Mouse (Mus musculus): ENCODE measurements around the gene BC051019. TPM values are rescaled to one million over a fixed set of nuclear protein-coding genes. Genes with fewer than 3 reads are reported as not detected.

Gene BC051019
- polyA plus RNA-seq, 1 experiment from 2014 or later = not detected

GRCm38 (mm10) chr7:109680879-109681278 lies 42.8 kb downstream of the BC051019 start:
- no peak overlapping the region for H3K9ac ChIP-seq (ENCODE audit: low read length)
- no peaks in the 10 kb centered on the region; the same call in 1 of the 2 replicates for H3K4me1 ChIP-seq (replicated peaks; ENCODE audit: control insufficient read depth, insufficient read depth, low read length)
- no peak for ATAC-seq (replicated peaks; ENCODE audit: low FRiP score, low TSS enrichment, low read depth)
- no peak for DNase-seq (ENCODE audit: low spot score)
- H3K36me3 ChIP-seq (ENCODE audit: control insufficient read depth, insufficient read depth, low read length) = no peaks in the 10 kb centered on the region
- no peaks in the 10 kb centered on the region for H3K27me3 ChIP-seq (replicated peaks; ENCODE audit: control insufficient read depth, insufficient read depth, low read length)
- no peak overlapping the region for H3K4me2 ChIP-seq (ENCODE audit: low read length)
- no peaks in the 10 kb centered on the region for H3K9me3 ChIP-seq (ENCODE audit: control insufficient read depth, low read length)
- no peak overlapping the region for H3K27ac ChIP-seq (ENCODE audit: low read depth)
- 95% methylated on average over 1 of the region's 1 CpGs for WGBS
- H3K4me3 ChIP-seq (ENCODE audit: low read depth, low read length) = no peak overlapping the region

GRCm38 (mm10) chr7:109680284-109680683 lies 43.4 kb downstream of the BC051019 start:
- Histone ChIP-seq H3K4me1 (replicated peaks; ENCODE audit: control insufficient read depth, insufficient read depth, low read length) (peaks cover 3% of the 10 kb centered on the region), H3K9me3 (ENCODE audit: control insufficient read depth, low read length) (no peaks in the 10 kb centered on the region), H3K27ac (ENCODE audit: low read depth) (no peak overlapping the region), H3K4me2 (ENCODE audit: low read length) (no peak overlapping the region), H3K9ac (ENCODE audit: low read length) (no peak overlapping the region), H3K36me3 (ENCODE audit: control insufficient read depth, insufficient read depth, low read length) (no peaks in the 10 kb centered on the region), H3K27me3 (replicated peaks; ENCODE audit: control insufficient read depth, insufficient read depth, low read length) (no peaks in the 10 kb centered on the region), H3K4me3 (ENCODE audit: low read depth, low read length) (no peak overlapping the region)
- no peak for DNase-seq (ENCODE audit: low spot score)
- no peak for ATAC-seq (replicated peaks; ENCODE audit: low FRiP score, low TSS enrichment, low read depth)
- WGBS = 85% methylated on average over 2 of the region's 2 CpGs

- Histone ChIP-seq H3K27me3 (replicated peaks; ENCODE audit: control insufficient read depth, insufficient read depth, low read length) (no peaks in the 10 kb centered on the region), H3K27ac (ENCODE audit: low read depth) (peak overlapping the region; percentile 29; the same call in 1 of the 2 replicates), H3K4me2 (ENCODE audit: low read length) (no peak overlapping the region), H3K4me3 (ENCODE audit: low read depth, low read length) (no peak overlapping the region), H3K4me1 (replicated peaks; ENCODE audit: control insufficient read depth, insufficient read depth, low read length) (peaks cover 38% of the 10 kb centered on the region), H3K9ac (ENCODE audit: low read length) (no peak overlapping the region), H3K36me3 (ENCODE audit: control insufficient read depth, insufficient read depth, low read length) (no peaks in the 10 kb centered on the region), H3K9me3 (ENCODE audit: control insufficient read depth, low read length) (no peaks in the 10 kb centered on the region)
- ATAC-seq (replicated peaks; ENCODE audit: low FRiP score, low TSS enrichment, low read depth) (no peak), DNase-seq (ENCODE audit: low spot score) (no peak)
- WGBS = 51% methylated on average over 4 of the region's 4 CpGs
Observed at GRCm38 (mm10) chr7:109674944-109675628, 48.6 kb downstream of the BC051019 start.

GRCm38 (mm10) chr7:109671581-109672471 lies 51.8 kb downstream of the BC051019 start:
- H3K4me1 ChIP-seq (replicated peaks; ENCODE audit: control insufficient read depth, insufficient read depth, low read length) = peaks cover 42% of the 10 kb centered on the region
- peak overlapping the region; percentile 55 for H3K4me2 ChIP-seq (ENCODE audit: low read length)
- peak overlapping the region; percentile 79 for H3K4me3 ChIP-seq (ENCODE audit: low read depth, low read length)
- no peaks in the 10 kb centered on the region for H3K9me3 ChIP-seq (ENCODE audit: control insufficient read depth, low read length)
- WGBS = under 1% methylated on average over 35 of the region's 44 CpGs
- H3K27ac ChIP-seq (ENCODE audit: low read depth) = peak overlapping the region; percentile 99
- no peaks in the 10 kb centered on the region for H3K36me3 ChIP-seq (ENCODE audit: control insufficient read depth, insufficient read depth, low read length)
- ATAC-seq (replicated peaks; ENCODE audit: low FRiP score, low TSS enrichment, low read depth) = peak; percentile 97
- H3K9ac ChIP-seq (ENCODE audit: low read length) = peak overlapping the region; percentile 84
- peak; percentile 89 for DNase-seq (ENCODE audit: low spot score)
- no peaks in the 10 kb centered on the region for H3K27me3 ChIP-seq (replicated peaks; ENCODE audit: control insufficient read depth, insufficient read depth, low read length)

GRCm38 (mm10) chr7:109669426-109670170 lies 54.1 kb downstream of the BC051019 start:
- 70% methylated on average over 5 of the region's 5 CpGs for WGBS
- H3K4me3 ChIP-seq (ENCODE audit: low read depth, low read length) = peak overlapping the region; percentile 79; the same call in 1 of the 2 replicates
- H3K27ac ChIP-seq (ENCODE audit: low read depth) = no peak overlapping the region
- H3K9me3 ChIP-seq (ENCODE audit: control insufficient read depth, low read length) = no peaks in the 10 kb centered on the region
- ATAC-seq (replicated peaks; ENCODE audit: low FRiP score, low TSS enrichment, low read depth) (no peak), DNase-seq (ENCODE audit: low spot score) (no peak)
- H3K9ac ChIP-seq (ENCODE audit: low read length) = no peak overlapping the region
- H3K36me3 ChIP-seq (ENCODE audit: control insufficient read depth, insufficient read depth, low read length) = no peaks in the 10 kb centered on the region
- peaks cover 35% of the 10 kb centered on the region for H3K4me1 ChIP-seq (replicated peaks; ENCODE audit: control insufficient read depth, insufficient read depth, low read length)
- peak overlapping the region; percentile 55 for H3K4me2 ChIP-seq (ENCODE audit: low read length)
- H3K27me3 ChIP-seq (replicated peaks; ENCODE audit: control insufficient read depth, insufficient read depth, low read length) = no peaks in the 10 kb centered on the region

GRCm38 (mm10) chr7:109666664-109667063 lies 57.0 kb downstream of the BC051019 start:
- Histone ChIP-seq H3K36me3 (ENCODE audit: control insufficient read depth, insufficient read depth, low read length) (no peaks in the 10 kb centered on the region), H3K4me2 (ENCODE audit: low read length) (no peak overlapping the region), H3K27me3 (replicated peaks; ENCODE audit: control insufficient read depth, insufficient read depth, low read length) (no peaks in the 10 kb centered on the region), H3K27ac (ENCODE audit: low read depth) (no peak overlapping the region), H3K4me1 (replicated peaks; ENCODE audit: control insufficient read depth, insufficient read depth, low read length) (peaks cover 13% of the 10 kb centered on the region), H3K9me3 (ENCODE audit: control insufficient read depth, low read length) (no peaks in the 10 kb centered on the region), H3K4me3 (ENCODE audit: low read depth, low read length) (no peak overlapping the region), H3K9ac (ENCODE audit: low read length) (no peak overlapping the region)
- 83% methylated on average over 5 of the region's 5 CpGs for WGBS
- DNase-seq (ENCODE audit: low spot score) (no peak), ATAC-seq (replicated peaks; ENCODE audit: low FRiP score, low TSS enrichment, low read depth) (no peak)

- WGBS = 86% methylated on average over 4 of the region's 4 CpGs
- no peaks in the 10 kb centered on the region for H3K9me3 ChIP-seq (ENCODE audit: control insufficient read depth, low read length)
- H3K4me1 ChIP-seq (replicated peaks; ENCODE audit: control insufficient read depth, insufficient read depth, low read length) = peaks cover 7% of the 10 kb centered on the region
- ATAC-seq (replicated peaks; ENCODE audit: low FRiP score, low TSS enrichment, low read depth) (no peak), DNase-seq (ENCODE audit: low spot score) (no peak)
- no peak overlapping the region for H3K9ac ChIP-seq (ENCODE audit: low read length)
- H3K4me2 ChIP-seq (ENCODE audit: low read length) = no peak overlapping the region
- H3K36me3 ChIP-seq (ENCODE audit: control insufficient read depth, insufficient read depth, low read length) = no peaks in the 10 kb centered on the region
- H3K27ac ChIP-seq (ENCODE audit: low read depth) = no peak overlapping the region
- no peaks in the 10 kb centered on the region for H3K27me3 ChIP-seq (replicated peaks; ENCODE audit: control insufficient read depth, insufficient read depth, low read length)
- no peak overlapping the region for H3K4me3 ChIP-seq (ENCODE audit: low read depth, low read length)
Observed at GRCm38 (mm10) chr7:109662626-109663025, 61.0 kb downstream of the BC051019 start.
